Mouse (Mus musculus) hindbrain, embryonic 16.5 days (tissue): ENCODE results near the gene Smarcd3. TPM values are rescaled to one million over a fixed set of nuclear protein-coding genes. Genes with fewer than 3 reads are reported as not detected.

Experiments used
- ATAC-seq: fragments of 200-750 bp; cut with Nextera tagmentation; 2 replicates; pipeline ENCODE4 v1.8.0; 2017; ENCODE audit warnings: moderate TSS enrichment, moderate library complexity
- H3K27ac ChIP-seq: fragments of 300-500 bp; sonication (generic); 2 replicates; pipeline ENCODE4 v1.5.1; 2014; ENCODE audit warnings: low read depth, mild to moderate bottlenecking, control low read depth, low read length, moderate library complexity
- H3K27me3 ChIP-seq: fragments of 300-500 bp; sonication (generic); replicated peaks from 2 replicates; pipeline ENCODE4 v1.6.1; 2014; ENCODE audit warnings: low read length; ENCODE audit not compliant: control insufficient read depth, insufficient read depth
- H3K36me3 ChIP-seq: fragments of 300-500 bp; sonication (generic); 2 replicates; pipeline ENCODE4 v1.6.1; 2014; ENCODE audit warnings: mild to moderate bottlenecking, low read length, moderate library complexity, mixed read lengths; ENCODE audit not compliant: control insufficient read depth, insufficient read depth
- H3K4me1 ChIP-seq: fragments of 300-500 bp; sonication (generic); 2 replicates; pipeline ENCODE4 v1.6.1; 2014; ENCODE audit warnings: low read depth, low read length; ENCODE audit not compliant: control insufficient read depth, insufficient read depth
- H3K4me2 ChIP-seq: fragments of 300-500 bp; sonication (generic); 2 replicates; pipeline ENCODE4 v1.6.1; 2014; ENCODE audit warnings: mild to moderate bottlenecking, low read length, control low read depth, moderate library complexity
- H3K4me3 ChIP-seq: fragments of 300-500 bp; sonication (generic); 2 replicates; pipeline ENCODE4 v1.5.1; 2014; ENCODE audit warnings: mild to moderate bottlenecking, low read length, control low read depth, moderate library complexity
- H3K9ac ChIP-seq: fragments of 300-500 bp; sonication (generic); 2 replicates; pipeline ENCODE4 v1.6.1; 2014; ENCODE audit warnings: low read depth, mild to moderate bottlenecking, control low read depth, low read length, moderate library complexity
- H3K9me3 ChIP-seq: fragments of 300-500 bp; sonication (generic); 2 replicates; pipeline ENCODE4 v1.6.1; 2014; ENCODE audit warnings: mild to moderate bottlenecking, low read length, moderate library complexity; ENCODE audit not compliant: control insufficient read depth
- WGBS: fragments of 180-500 bp; shearing (Covaris S2); extraction: QIAGEN DNeasy Blood & Tissue Kit; methylation state at CpG from one replicate; pipeline ENCODE4 v1.1.7; 2014; 5-methylcytosine and 5-hydroxymethylcytosine counted together
- polyA plus RNA-seq: library from polyadenylated mRNA; unstranded; fragments of >200 nt; fragmentation: Nextera tagmentation; extraction: Ambion mirVana; gene quantifications from 2 replicates; pipeline ENCODE4 v1.2.1, GENCODE M21; 2015

Gene Smarcd3
- polyA plus RNA-seq, 1 experiment from 2014 or later: 133 TPM

- Histone ChIP-seq H3K36me3 (no peaks in the 10 kb centered on the region), H3K4me2 (no peak overlapping the region), H3K27ac (peak overlapping the region; percentile 42; the same call in 1 of the 2 replicates), H3K27me3 (no peaks in the 10 kb centered on the region), H3K4me1 (peaks cover 22% of the 10 kb centered on the region), H3K4me3 (no peak overlapping the region), H3K9ac (no peak overlapping the region), H3K9me3 (no peaks in the 10 kb centered on the region)
- 38% methylated on average over 7 of the region's 7 CpGs for WGBS
- peak; percentile 67 for ATAC-seq
These were observed 12.6 kb downstream of the Smarcd3 start for GRCm38 (mm10) chr5:24611366-24612301.

GRCm38 (mm10) chr5:24609388-24609787, 14.8 kb downstream of the Smarcd3 start:
- 51% methylated on average over 5 of the region's 5 CpGs for WGBS
- Histone ChIP-seq H3K27ac (no peak overlapping the region), H3K4me3 (no peak overlapping the region), H3K36me3 (no peaks in the 10 kb centered on the region), H3K9ac (no peak overlapping the region), H3K9me3 (no peaks in the 10 kb centered on the region), H3K27me3 (no peaks in the 10 kb centered on the region), H3K4me2 (no peak overlapping the region), H3K4me1 (peaks cover 35% of the 10 kb centered on the region)
- ATAC-seq: no peak

GRCm38 (mm10) chr5:24605980-24606665, 18.1 kb downstream of the Smarcd3 start:
- whole genome bisulfite sequencing: 8% methylated on average over 14 of the region's 14 CpGs
- Histone ChIP-seq H3K27ac (peak overlapping the region; percentile 98), H3K9me3 (no peaks in the 10 kb centered on the region), H3K9ac (peak overlapping the region; percentile 90), H3K4me2 (peak overlapping the region; percentile 78), H3K27me3 (no peaks in the 10 kb centered on the region), H3K36me3 (no peaks in the 10 kb centered on the region), H3K4me3 (peak overlapping the region; percentile 60), H3K4me1 (peaks cover 45% of the 10 kb centered on the region)
- no peak for ATAC-seq

- WGBS: 6% methylated on average over 6 of the region's 6 CpGs
- H3K27me3 ChIP-seq: no peaks in the 10 kb centered on the region
These were observed 18.8 kb downstream of the Smarcd3 start for GRCm38 (mm10) chr5:24605321-24605979.

GRCm38 (mm10) chr5:24604656-24605100, 19.5 kb downstream of the Smarcd3 start:
- Histone ChIP-seq H3K4me1 (peaks cover 57% of the 10 kb centered on the region), H3K27ac (peak overlapping the region; percentile 98), H3K4me2 (peak overlapping the region; percentile 78), H3K9ac (peak overlapping the region; percentile 90), H3K36me3 (no peaks in the 10 kb centered on the region), H3K4me3 (peak overlapping the region; percentile 60), H3K27me3 (no peaks in the 10 kb centered on the region), H3K9me3 (no peaks in the 10 kb centered on the region)
- 0% methylated on average over 25 of the region's 46 CpGs for WGBS
- peak; percentile 81 for ATAC-seq

More at GRCm38 (mm10) chr5:24605321-24605979, 18.8 kb downstream of the Smarcd3 start:
- peak overlapping the region; percentile 78 for H3K4me2 ChIP-seq
- H3K4me3 ChIP-seq: peak overlapping the region; percentile 60
- no peaks in the 10 kb centered on the region for H3K36me3 ChIP-seq
- H3K9me3 ChIP-seq: no peaks in the 10 kb centered on the region
- peak overlapping the region; percentile 90 for H3K9ac ChIP-seq
- H3K4me1 ChIP-seq: peaks cover 52% of the 10 kb centered on the region
- no peak for ATAC-seq
- H3K27ac ChIP-seq: peak overlapping the region; percentile 98

GRCm38 (mm10) chr5:24604080-24604655, 20.0 kb downstream of the Smarcd3 start:
- WGBS: 15% methylated on average over 10 of the region's 12 CpGs
- no peak; the same call in 1 of the 2 replicates for ATAC-seq

GRCm38 (mm10) chr5:24603431-24604010, 20.7 kb downstream of the Smarcd3 start:
- peak overlapping the region; percentile 98 for H3K27ac ChIP-seq
- no peaks in the 10 kb centered on the region for H3K27me3 ChIP-seq
- H3K9ac ChIP-seq: peak overlapping the region; percentile 85; the same call in 1 of the 2 replicates
- H3K4me2 ChIP-seq: peak overlapping the region; percentile 98
- 58% methylated on average over 8 of the region's 8 CpGs for WGBS
- no peaks in the 10 kb centered on the region for H3K9me3 ChIP-seq
- H3K36me3 ChIP-seq: no peaks in the 10 kb centered on the region
- peak overlapping the region; percentile 47; the same call in 1 of the 2 replicates for H3K4me3 ChIP-seq
- H3K4me1 ChIP-seq: peaks cover 66% of the 10 kb centered on the region
- no peak for ATAC-seq

More at GRCm38 (mm10) chr5:24604080-24604655, 20.0 kb downstream of the Smarcd3 start:
- Histone ChIP-seq H3K4me1 (peaks cover 60% of the 10 kb centered on the region), H3K4me2 (peak overlapping the region; percentile 78), H3K4me3 (peak overlapping the region; percentile 60), H3K27me3 (no peaks in the 10 kb centered on the region), H3K9ac (peak overlapping the region; percentile 90), H3K36me3 (no peaks in the 10 kb centered on the region), H3K27ac (peak overlapping the region; percentile 98), H3K9me3 (no peaks in the 10 kb centered on the region)

GRCm38 (mm10) chr5:24602751-24603343, 21.4 kb downstream of the Smarcd3 start:
- H3K9me3 ChIP-seq: no peaks in the 10 kb centered on the region
- H3K27ac ChIP-seq: peak overlapping the region; percentile 98
- H3K4me3 ChIP-seq: peak overlapping the region; percentile 47
- peaks cover 73% of the 10 kb centered on the region for H3K4me1 ChIP-seq
- peak overlapping the region; percentile 85 for H3K9ac ChIP-seq
- ATAC-seq: peak; percentile 37
- WGBS: 2% methylated on average over 16 of the region's 16 CpGs
- no peaks in the 10 kb centered on the region for H3K27me3 ChIP-seq
- peak overlapping the region; percentile 98 for H3K4me2 ChIP-seq
- no peaks in the 10 kb centered on the region for H3K36me3 ChIP-seq
